Mouse (Mus musculus): ENCODE results near the gene E2f1. TPM values are rescaled to one million over a fixed set of nuclear protein-coding genes. Genes with fewer than 3 reads are reported as not detected.

E2f1 gene
- polyA plus RNA-seq, 1 experiment from 2014 or later: 0.92 TPM

DNA sequence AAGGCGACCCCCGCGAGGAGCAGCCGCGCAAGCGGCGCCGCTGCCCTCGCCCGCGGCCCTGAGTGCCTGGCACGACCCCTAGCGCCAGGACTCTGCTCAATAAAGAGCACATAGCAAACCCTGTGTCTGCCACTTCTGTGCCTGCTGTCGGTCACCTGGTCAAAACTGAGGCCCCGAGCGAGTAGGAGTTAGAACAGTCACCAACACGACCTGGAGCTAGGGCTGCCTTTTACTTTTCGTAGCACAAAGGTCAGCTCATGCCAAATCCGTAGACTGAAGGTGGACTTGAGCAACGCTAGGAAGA, 19.9 kb downstream of the E2f1 start:
- Histone ChIP-seq H3K27ac (ENCODE audit: low read depth, low read length) (no peak overlapping the region), H3K4me1 (ENCODE audit: control insufficient read depth, insufficient read depth, low read length) (peaks cover 9% of the 10 kb centered on the region; the same call in 1 of the 2 replicates), H3K36me3 (ENCODE audit: control insufficient read depth, insufficient read depth, low read length) (no peaks in the 10 kb centered on the region), H3K4me3 (ENCODE audit: low read depth, low read length) (peak overlapping the region; percentile 37), H3K9me3 (ENCODE audit: control insufficient read depth, low read length) (no peaks in the 10 kb centered on the region), H3K4me2 (ENCODE audit: low read depth, low read length) (peak overlapping the region; percentile 85), H3K27me3 (ENCODE audit: control insufficient read depth, insufficient read depth, low read length) (peaks cover 2% of the 10 kb centered on the region; the same call in 1 of the 2 replicates), H3K9ac (replicated peaks; ENCODE audit: low read depth, low read length) (no peak overlapping the region)
- WGBS: 13% methylated on average over 19 of the region's 20 CpGs
- no peak for ATAC-seq (ENCODE audit: low read depth)

DNA sequence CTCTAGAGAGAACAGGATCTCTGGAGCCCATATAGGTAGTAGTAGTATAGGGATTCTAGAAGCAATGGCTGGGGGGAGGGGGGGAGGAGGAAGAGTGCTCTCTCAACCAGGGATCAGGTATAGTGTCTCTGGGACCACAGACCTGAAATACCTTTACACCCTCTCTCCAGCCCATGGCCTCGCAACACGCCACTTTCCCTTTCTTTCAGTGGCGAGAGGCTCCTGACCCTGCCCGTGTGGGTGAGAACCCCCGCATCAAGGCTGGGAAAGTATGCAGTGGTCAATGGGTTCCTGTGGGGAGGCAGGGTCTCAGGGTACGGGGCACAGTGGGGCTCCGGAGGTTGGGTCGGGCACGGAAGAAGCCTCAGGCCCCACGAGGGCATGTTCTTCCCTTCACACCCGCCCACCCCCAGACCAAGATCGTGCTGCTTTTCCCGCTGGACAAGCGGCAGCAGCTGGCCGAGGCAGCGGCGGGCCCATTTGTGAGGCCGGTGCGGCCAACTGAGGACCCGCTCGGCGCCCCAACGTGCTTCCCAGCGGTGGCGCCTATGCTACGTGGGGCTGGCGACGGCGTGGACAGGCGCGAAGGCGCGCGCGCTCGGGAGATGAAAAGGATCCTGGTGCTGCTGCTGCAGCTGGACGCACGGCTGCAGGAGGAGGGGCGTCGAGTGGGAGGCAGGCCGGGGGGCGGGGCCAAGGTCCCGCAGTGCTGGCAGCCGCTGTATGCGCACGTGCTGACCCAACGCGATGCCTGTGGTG, 20.4 kb downstream of the E2f1 start:
- Histone ChIP-seq H3K4me3 (ENCODE audit: low read depth, low read length) (peak overlapping the region; percentile 37), H3K9ac (replicated peaks; ENCODE audit: low read depth, low read length) (peak overlapping the region; percentile 54), H3K9me3 (ENCODE audit: control insufficient read depth, low read length) (no peaks in the 10 kb centered on the region), H3K36me3 (ENCODE audit: control insufficient read depth, insufficient read depth, low read length) (no peaks in the 10 kb centered on the region), H3K4me1 (ENCODE audit: control insufficient read depth, insufficient read depth, low read length) (peaks cover 9% of the 10 kb centered on the region; the same call in 1 of the 2 replicates), H3K27me3 (ENCODE audit: control insufficient read depth, insufficient read depth, low read length) (peaks cover 2% of the 10 kb centered on the region; the same call in 1 of the 2 replicates), H3K4me2 (ENCODE audit: low read depth, low read length) (peak overlapping the region; percentile 85), H3K27ac (ENCODE audit: low read depth, low read length) (no peak overlapping the region)
- WGBS: 4% methylated on average over 39 of the region's 48 CpGs
- peak; percentile 68 for ATAC-seq (ENCODE audit: low read depth)

- no peak for ATAC-seq (ENCODE audit: low read depth)
- 41% methylated on average over 3 of the region's 3 CpGs for WGBS
- H3K27ac ChIP-seq (ENCODE audit: low read depth, low read length): no peak overlapping the region
- peaks cover 2% of the 10 kb centered on the region; the same call in 1 of the 2 replicates for H3K27me3 ChIP-seq (ENCODE audit: control insufficient read depth, insufficient read depth, low read length)
- H3K36me3 ChIP-seq (ENCODE audit: control insufficient read depth, insufficient read depth, low read length): no peaks in the 10 kb centered on the region
- no peaks in the 10 kb centered on the region for H3K9me3 ChIP-seq (ENCODE audit: control insufficient read depth, low read length)
- peaks cover 9% of the 10 kb centered on the region; the same call in 1 of the 2 replicates for H3K4me1 ChIP-seq (ENCODE audit: control insufficient read depth, insufficient read depth, low read length)
- H3K4me3 ChIP-seq (ENCODE audit: low read depth, low read length): no peak overlapping the region
- H3K9ac ChIP-seq (replicated peaks; ENCODE audit: low read depth, low read length): no peak overlapping the region
- H3K4me2 ChIP-seq (ENCODE audit: low read depth, low read length): no peak overlapping the region
Measured at GRCm38 (mm10) chr2:154548688-154549087, 21.0 kb downstream of the E2f1 start.

DNA sequence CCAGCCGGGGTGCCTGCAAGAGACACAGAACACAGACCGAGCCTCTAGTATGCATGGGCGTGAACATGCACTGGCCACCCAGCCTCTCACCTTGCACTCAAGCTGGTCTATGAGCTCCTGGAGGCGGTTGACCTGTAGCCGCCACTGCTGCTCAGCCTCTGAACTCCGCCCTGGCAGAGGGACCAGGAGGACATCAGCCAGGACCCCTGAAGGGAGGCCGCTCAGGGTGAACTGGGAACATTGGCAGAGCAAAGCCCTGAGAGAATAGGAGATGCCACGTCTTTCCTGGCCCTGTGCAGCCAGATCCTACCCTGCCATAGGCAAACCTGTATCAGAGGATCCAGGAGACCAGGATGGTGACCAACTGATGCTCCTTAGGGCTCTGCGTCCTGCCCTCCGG, 23.0 kb downstream of the E2f1 start, which contains the start of gene 1700003F12Rik:
Gene 1700003F12Rik, plus strand, starts transcription at position 375 of the 400 bp plus-strand sequence.
- H3K36me3 ChIP-seq (ENCODE audit: control insufficient read depth, insufficient read depth, low read length): no peaks in the 10 kb centered on the region
- H3K4me2 ChIP-seq (ENCODE audit: low read depth, low read length): no peak within 1 kb of the TSS
- no peak within 1 kb of the TSS for H3K27ac ChIP-seq (ENCODE audit: low read depth, low read length)
- 90% methylated on average over 10 of the region's 10 CpGs for WGBS
- ATAC-seq (ENCODE audit: low read depth): no peak
- H3K27me3 ChIP-seq (ENCODE audit: control insufficient read depth, insufficient read depth, low read length): peaks cover 2% of the 10 kb centered on the region; the same call in 1 of the 2 replicates
- H3K9ac ChIP-seq (replicated peaks; ENCODE audit: low read depth, low read length): no peak within 1 kb of the TSS
- H3K4me1 ChIP-seq (ENCODE audit: control insufficient read depth, insufficient read depth, low read length): peaks cover 5% of the 10 kb centered on the region; the same call in 1 of the 2 replicates
- H3K9me3 ChIP-seq (ENCODE audit: control insufficient read depth, low read length): no peaks in the 10 kb centered on the region
- no peak within 1 kb of the TSS for H3K4me3 ChIP-seq (ENCODE audit: low read depth, low read length)

DNA sequence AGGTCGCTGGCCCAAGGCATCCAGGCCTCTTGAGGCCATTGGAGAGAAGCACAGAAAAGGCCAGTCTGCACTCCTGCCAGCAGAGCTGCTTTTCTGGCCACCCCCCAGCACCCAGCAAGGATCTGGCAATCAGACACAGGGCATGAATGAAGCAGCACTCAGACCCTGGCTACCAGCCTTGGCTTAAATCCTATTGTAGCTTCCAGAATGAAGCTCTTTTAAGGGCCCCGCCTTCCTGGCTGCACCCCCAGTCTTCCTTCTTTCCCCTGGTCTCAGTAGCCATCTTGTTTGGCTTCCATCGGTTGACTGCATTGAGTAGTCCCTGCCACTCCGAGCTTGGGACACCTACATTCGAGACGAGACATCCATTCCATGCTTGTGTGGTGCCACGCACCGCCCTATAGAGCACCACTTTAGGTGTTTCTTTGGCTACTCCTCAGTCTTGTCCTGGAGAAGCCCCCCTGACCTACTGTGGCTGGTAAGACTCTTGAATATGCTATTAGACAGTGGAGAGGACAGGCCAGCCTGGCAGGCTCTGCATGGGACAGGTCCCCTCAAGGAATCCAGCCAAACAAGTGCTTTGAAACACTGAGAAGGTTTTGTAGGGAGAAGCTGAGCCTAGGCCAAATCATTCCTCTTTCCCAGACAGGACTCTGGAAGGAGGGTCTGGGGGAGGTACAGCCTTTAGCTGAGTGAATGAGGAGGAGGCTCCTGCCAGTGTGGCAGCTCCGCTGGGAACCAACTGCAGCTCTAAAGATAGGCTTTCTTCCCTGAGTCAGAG, 25.9 kb downstream of the E2f1 start:
- Histone ChIP-seq H3K9me3 (ENCODE audit: control insufficient read depth, low read length) (no peaks in the 10 kb centered on the region), H3K36me3 (ENCODE audit: control insufficient read depth, insufficient read depth, low read length) (no peaks in the 10 kb centered on the region), H3K4me3 (ENCODE audit: low read depth, low read length) (no peak overlapping the region), H3K4me2 (ENCODE audit: low read depth, low read length) (no peak overlapping the region), H3K27me3 (ENCODE audit: control insufficient read depth, insufficient read depth, low read length) (no peaks in the 10 kb centered on the region), H3K9ac (replicated peaks; ENCODE audit: low read depth, low read length) (no peak overlapping the region), H3K4me1 (ENCODE audit: control insufficient read depth, insufficient read depth, low read length) (peaks cover 4% of the 10 kb centered on the region; the same call in 1 of the 2 replicates), H3K27ac (ENCODE audit: low read depth, low read length) (peak overlapping the region; percentile 39; the same call in 1 of the 2 replicates)
- WGBS: 80% methylated on average over 9 of the region's 9 CpGs
- peak; percentile 44; the same call in 1 of the 2 replicates for ATAC-seq (ENCODE audit: low read depth)

DNA sequence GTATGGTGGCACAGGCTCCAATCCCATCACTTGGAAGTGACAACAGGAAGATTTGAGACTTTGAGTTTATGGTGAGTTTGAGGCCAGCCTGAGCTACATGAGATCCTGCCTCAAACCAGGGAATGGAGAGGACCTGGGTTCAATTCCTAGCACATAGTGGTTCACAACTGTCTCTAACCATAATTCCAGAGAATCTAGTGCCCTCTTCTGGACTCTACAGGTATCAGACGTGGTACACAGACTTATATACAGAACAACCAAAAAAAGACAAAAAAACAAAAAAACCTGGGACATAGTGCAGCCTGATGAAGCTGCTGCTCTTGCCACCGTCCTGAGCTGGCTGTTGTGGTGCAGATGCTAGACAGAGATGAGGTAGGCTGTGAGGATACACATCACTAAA, 28.1 kb downstream of the E2f1 start:
- no peak for ATAC-seq (ENCODE audit: low read depth)
- WGBS: 87% methylated on average over 2 of the region's 2 CpGs
- Histone ChIP-seq H3K9me3 (ENCODE audit: control insufficient read depth, low read length) (no peaks in the 10 kb centered on the region), H3K4me2 (ENCODE audit: low read depth, low read length) (no peak overlapping the region), H3K36me3 (ENCODE audit: control insufficient read depth, insufficient read depth, low read length) (peaks cover 3% of the 10 kb centered on the region), H3K9ac (replicated peaks; ENCODE audit: low read depth, low read length) (no peak overlapping the region), H3K4me3 (ENCODE audit: low read depth, low read length) (no peak overlapping the region), H3K27ac (ENCODE audit: low read depth, low read length) (no peak overlapping the region), H3K4me1 (ENCODE audit: control insufficient read depth, insufficient read depth, low read length) (peaks cover 7% of the 10 kb centered on the region; the same call in 1 of the 2 replicates), H3K27me3 (ENCODE audit: control insufficient read depth, insufficient read depth, low read length) (no peaks in the 10 kb centered on the region)

- Histone ChIP-seq H3K9ac (replicated peaks; ENCODE audit: low read depth, low read length) (no peak overlapping the region), H3K4me2 (ENCODE audit: low read depth, low read length) (no peak overlapping the region), H3K9me3 (ENCODE audit: control insufficient read depth, low read length) (no peaks in the 10 kb centered on the region), H3K4me1 (ENCODE audit: control insufficient read depth, insufficient read depth, low read length) (peaks cover 7% of the 10 kb centered on the region; the same call in 1 of the 2 replicates), H3K27ac (ENCODE audit: low read depth, low read length) (no peak overlapping the region), H3K4me3 (ENCODE audit: low read depth, low read length) (no peak overlapping the region), H3K36me3 (ENCODE audit: control insufficient read depth, insufficient read depth, low read length) (peaks cover 11% of the 10 kb centered on the region), H3K27me3 (ENCODE audit: control insufficient read depth, insufficient read depth, low read length) (no peaks in the 10 kb centered on the region)
- no peak for ATAC-seq (ENCODE audit: low read depth)
- WGBS: 64% methylated on average over 3 of the region's 3 CpGs
Measured at GRCm38 (mm10) chr2:154539720-154540119, 30.0 kb downstream of the E2f1 start.

DNA sequence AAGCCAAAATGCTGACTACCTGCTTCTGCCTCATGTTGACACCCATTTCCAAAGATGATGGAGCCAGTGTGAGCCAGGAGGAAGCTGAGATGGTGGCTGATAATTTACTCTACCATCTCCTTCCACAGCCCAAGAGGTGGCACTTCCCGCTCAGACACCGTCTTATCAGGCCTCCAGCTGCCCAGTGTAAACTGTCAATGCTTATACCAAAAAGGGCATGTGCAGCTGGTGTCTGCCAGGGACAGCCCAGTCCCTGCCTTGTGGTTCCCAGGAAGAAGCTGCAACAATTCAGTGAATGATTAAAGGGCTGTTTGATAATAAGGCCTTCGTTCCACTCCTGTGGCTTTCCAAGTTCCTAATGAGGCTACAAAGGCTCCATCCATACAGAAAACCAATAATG, 31.0 kb downstream of the E2f1 start:
- no peak overlapping the region for H3K4me2 ChIP-seq (ENCODE audit: low read depth, low read length)
- no peak for ATAC-seq (ENCODE audit: low read depth)
- no peak overlapping the region for H3K4me3 ChIP-seq (ENCODE audit: low read depth, low read length)
- H3K36me3 ChIP-seq (ENCODE audit: control insufficient read depth, insufficient read depth, low read length): peaks cover 13% of the 10 kb centered on the region
- 26% methylated on average over 3 of the region's 3 CpGs for WGBS
- peaks cover 7% of the 10 kb centered on the region; the same call in 1 of the 2 replicates for H3K4me1 ChIP-seq (ENCODE audit: control insufficient read depth, insufficient read depth, low read length)
- H3K27ac ChIP-seq (ENCODE audit: low read depth, low read length): 0 out of 2 replicates have a peak overlapping the region, but pooled peaks have one; percentile 16
- no peaks in the 10 kb centered on the region for H3K27me3 ChIP-seq (ENCODE audit: control insufficient read depth, insufficient read depth, low read length)
- H3K9me3 ChIP-seq (ENCODE audit: control insufficient read depth, low read length): no peaks in the 10 kb centered on the region
- H3K9ac ChIP-seq (replicated peaks; ENCODE audit: low read depth, low read length): no peak overlapping the region

DNA sequence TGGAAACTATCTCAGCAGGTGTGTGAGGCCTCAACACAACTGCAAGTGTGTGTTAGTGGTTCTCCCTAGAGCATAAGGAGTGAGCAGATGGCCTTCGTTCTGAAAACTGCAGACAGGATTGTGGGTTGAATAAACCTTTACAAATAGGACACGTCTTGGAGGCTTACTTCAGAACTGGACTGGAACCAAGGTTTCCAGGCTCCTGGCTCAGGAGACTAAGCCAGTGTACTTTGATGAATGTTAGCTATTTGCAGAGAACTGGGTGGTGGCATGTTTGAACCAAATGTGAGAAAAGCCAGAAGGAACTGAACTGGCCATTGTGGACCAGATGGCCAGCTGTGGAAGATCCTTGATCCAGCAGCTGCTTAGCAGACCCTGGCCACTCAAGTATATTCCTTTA, 31.4 kb downstream of the E2f1 start:
- Histone ChIP-seq H3K9ac (replicated peaks; ENCODE audit: low read depth, low read length) (no peak overlapping the region), H3K4me2 (ENCODE audit: low read depth, low read length) (no peak overlapping the region), H3K9me3 (ENCODE audit: control insufficient read depth, low read length) (no peaks in the 10 kb centered on the region), H3K27ac (ENCODE audit: low read depth, low read length) (no peak overlapping the region), H3K4me1 (ENCODE audit: control insufficient read depth, insufficient read depth, low read length) (peaks cover 7% of the 10 kb centered on the region; the same call in 1 of the 2 replicates), H3K36me3 (ENCODE audit: control insufficient read depth, insufficient read depth, low read length) (peaks cover 13% of the 10 kb centered on the region), H3K27me3 (ENCODE audit: control insufficient read depth, insufficient read depth, low read length) (no peaks in the 10 kb centered on the region), H3K4me3 (ENCODE audit: low read depth, low read length) (no peak overlapping the region)
- no peak for ATAC-seq (ENCODE audit: low read depth)
- 38% methylated on average over 2 of the region's 2 CpGs for WGBS

Measured in neural tube, embryonic 14.5 days (tissue).